Mouse (Mus musculus) colon, adult 2 months (tissue): ENCODE results near the gene Abcc9. TPM values are rescaled to one million over a fixed set of nuclear protein-coding genes. Genes with fewer than 3 reads are reported as not detected.

Experiments
- polyA plus RNA-seq: library from polyadenylated mRNA; depleted of rRNA; stranded (reverse); fragments of >200 nt; gene quantifications from 2 replicates; pipeline ENCODE4 v1.2.3, GENCODE M21; 2012; rRNA removed

Abcc9 gene
- 4.0 and 4.4 TPM in 2 replicates for polyA plus RNA-seq

DNA sequence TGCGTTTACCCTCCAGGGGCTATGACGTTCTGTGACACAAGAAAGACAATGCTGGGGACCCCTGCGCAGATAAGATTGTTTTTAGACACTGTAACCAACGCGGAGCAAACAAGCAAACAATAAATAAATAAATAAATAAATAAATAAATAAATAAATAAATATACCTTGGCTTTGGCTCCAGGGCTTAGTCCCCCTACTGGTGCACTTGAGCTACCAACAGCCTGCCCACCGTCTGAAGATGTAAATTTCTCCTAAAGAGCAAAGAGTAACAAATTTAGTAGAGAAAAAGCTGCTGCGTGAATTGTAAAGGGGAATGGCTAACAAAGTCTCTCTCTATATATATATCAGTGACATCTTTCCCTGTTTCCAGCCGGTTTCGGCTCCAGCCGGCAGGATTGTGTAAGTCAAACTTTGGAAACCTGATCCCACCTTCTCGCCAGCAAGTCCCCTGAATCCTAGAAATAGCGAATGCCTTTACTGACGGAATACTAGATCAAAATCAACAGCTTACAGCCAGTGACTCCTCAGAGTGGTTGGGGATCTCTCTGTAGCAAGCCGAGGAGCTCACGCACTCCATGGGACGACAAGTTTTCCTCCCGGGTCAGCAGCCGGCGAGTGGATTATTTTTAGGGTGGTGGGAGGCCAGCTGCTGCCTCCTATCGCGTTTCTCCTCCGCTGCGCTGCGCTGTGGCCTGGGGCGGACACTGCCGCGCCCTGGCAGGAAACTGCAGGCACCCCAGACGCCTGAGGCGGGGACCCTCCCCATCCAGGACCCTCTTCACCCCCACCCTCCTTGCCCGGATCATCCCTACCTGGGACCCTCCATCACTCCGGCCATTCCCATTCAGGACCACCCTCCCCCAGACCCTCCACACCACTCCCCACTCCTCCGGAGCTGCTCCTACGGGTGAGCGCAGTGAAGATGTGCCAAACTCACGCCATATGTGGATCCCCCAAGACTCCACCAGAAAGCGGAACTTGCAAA, at the start of gene Abcc9:
Gene Abcc9, minus strand, starts transcription at position 664 of the 986 bp plus-strand sequence.

GRCm38 (mm10) chr6:142571055-142571618, 131.0 kb downstream of the Abcc9 start, which contains the start of gene Kcnj8:
Gene Kcnj8, minus strand, starts transcription at chr6:142571614.

Other genes with a start within 250 kb of the Abcc9 start
- 0.03 and 0.06 TPM in 2 replicates for gene Gys2, start 229.2 kb downstream of the Abcc9 start, polyA plus RNA-seq
- 18.1 and 19.0 TPM in 2 replicates for gene Ldhb, start 194.4 kb downstream of the Abcc9 start, polyA plus RNA-seq
- 15.9 and 18.3 TPM in 2 replicates for gene Kcnj8, start 130.7 kb downstream of the Abcc9 start, polyA plus RNA-seq
- gene Cmas, start 54.4 kb upstream of the Abcc9 start, polyA plus RNA-seq = 186 and 208 TPM in 2 replicates
- not detected in 2 replicates for gene Sult6b2, start 102.2 kb upstream of the Abcc9 start, polyA plus RNA-seq